Mouse (Mus musculus) brain, embryonic 14.5 days (tissue): ENCODE data around the gene Dhx36.

Experiments used
- CTCF ChIP-seq: fragments of 200-500 bp; IDR thresholded peaks from 2 replicates; pipeline ENCODE4 v1.5.1; 2012; ENCODE audit warnings: inconsistent platforms, mild to moderate bottlenecking, moderate library complexity, borderline replicate concordance; ENCODE audit not compliant: insufficient read depth, insufficient read length; ENCODE audit errors: extremely low read depth
- POLR2A ChIP-seq: fragments of 200-500 bp; IDR thresholded peaks from 2 replicates; pipeline ENCODE4 v1.6.1; 2012; ENCODE audit warnings: mild to moderate bottlenecking, inconsistent platforms, borderline replicate concordance; ENCODE audit not compliant: poor library complexity, insufficient read depth, insufficient read length, severe bottlenecking; ENCODE audit errors: extremely low read depth

GRCm38 (mm10) chr3:62505166-62505900 is 1.5 kb downstream of the Dhx36 start:
- TF ChIP-seq CTCF (no peak), POLR2A (no peak)
